In the genomic region with DNA sequence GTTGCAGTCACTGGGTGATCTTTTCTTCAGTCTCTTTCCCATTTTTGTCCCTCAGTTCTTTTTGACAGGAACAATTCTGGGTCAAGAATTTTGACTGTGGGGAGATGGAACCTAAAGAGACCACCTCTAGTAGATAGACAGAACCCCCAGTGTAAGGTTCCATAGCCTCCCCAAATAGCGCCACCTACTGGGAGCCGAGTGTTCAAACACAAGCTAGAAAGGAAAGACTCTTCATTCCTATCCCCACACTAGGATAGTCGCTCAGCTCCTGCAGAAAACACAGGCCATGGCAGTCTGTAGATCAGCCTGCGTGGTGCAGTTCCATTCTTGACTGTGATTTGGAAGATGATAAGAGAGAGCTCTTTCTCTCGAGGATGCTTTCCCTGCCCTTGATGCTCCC, we compare ENCODE assay signal across 12 mouse cellular contexts.
DNase-seq lines count a peak whose midpoint lies in the region; ATAC-seq and TF ChIP-seq lines count a peak whose summit lies in the region.
"Had no signal": no experiment of that assay in that cellular context is flagged by ENCODE, and none has a peak within 500 bp of the region (broad histone marks: within the 10 kb centered on the region; RNA-seq: fewer than 3 reads in every experiment).

No protein-coding gene starts in this region.

- H3K27me3 ChIP-seq in liver, adult 2 months (ENCODE audit: control insufficient read depth, insufficient read depth, low read length), result no peaks in the 10 kb centered on the region
- H3K27me3 ChIP-seq in liver, embryonic 12.5 days (replicated peaks), result no peaks in the 10 kb centered on the region
- H3K27me3 ChIP-seq: limb, embryonic 13.5 days had no signal

- 65% methylated on average over 5 of the region's 5 CpGs for WGBS in liver, adult 2 months
- 34% methylated on average over 5 of the region's 5 CpGs for whole genome bisulfite sequencing in liver, embryonic 12.5 days (ENCODE audit: insufficient replicate concordance)

- TF ChIP-seq POLR2A in liver, adult 2 months (IDR thresholded peaks at IDR 0.05; ENCODE audit: extremely low read depth, insufficient read depth, low read length), result no peak

- no peaks in the 10 kb centered on the region for H3K9me3 ChIP-seq in liver, embryonic 12.5 days (replicated peaks)
- H3K9me3 ChIP-seq: limb, embryonic 13.5 days had no signal

- no peaks in the 10 kb centered on the region for H3K36me3 ChIP-seq in liver, adult 2 months (ENCODE audit: control insufficient read depth, insufficient read depth, low read length)
- no peaks in the 10 kb centered on the region for H3K36me3 ChIP-seq in liver, embryonic 12.5 days
- H3K36me3 ChIP-seq: limb, embryonic 13.5 days had no signal

- no peak overlapping the region for H3K4me2 ChIP-seq in liver, embryonic 12.5 days
- H3K4me2 ChIP-seq: limb, embryonic 13.5 days had no signal

- no peak overlapping the region for H3K4me3 ChIP-seq in liver, adult 2 months (ENCODE audit: insufficient read depth, low read depth, low read length)
- no peak overlapping the region for H3K4me3 ChIP-seq in liver, embryonic 12.5 days
- H3K4me3 ChIP-seq: limb, embryonic 13.5 days; myocyte had no signal

- H3K79me2 ChIP-seq in liver, adult 2 months (ENCODE audit: control insufficient read depth, insufficient read depth, low read length), result no peaks in the 10 kb centered on the region

- peak; percentile 51 for DNase-seq in embryo, embryonic 10.5 days (ENCODE audit: low spot score)
- DNase-seq in embryo, embryonic 11 days, result no peak
- no peak for DNase-seq in liver, adult 2 months (ENCODE audit: extremely low read depth, low read depth, low spot score)
- peak; percentile 43 for DNase-seq in NIH3T3 (ENCODE audit: low read depth)
- no peak for DNase-seq in urinary bladder, postnatal 14 days (ENCODE audit: low spot score)
- DNase-seq in layer of hippocampus, postnatal 36 days, result no peak
- DNase-seq: gastrocnemius, postnatal 14 days had no signal

- no peak overlapping the region for H3K27ac ChIP-seq in liver, adult 2 months (replicated peaks; ENCODE audit: insufficient read depth, low read depth, low read length)
- H3K27ac ChIP-seq in liver, embryonic 12.5 days, result no peak overlapping the region
- H3K27ac ChIP-seq: limb, embryonic 13.5 days had no signal

- ATAC-seq in liver, embryonic 12.5 days, result no peak
- 0 out of 2 replicates have a peak, but pooled peaks have one; percentile 34 for ATAC-seq in megakaryocyte-erythroid progenitor cell, adult 5-6 weeks (replicated peaks; ENCODE audit: low FRiP score, low TSS enrichment, poor library complexity, severe bottlenecking)
- ATAC-seq: hindbrain, embryonic 16.5 days had no signal

- H3K9ac ChIP-seq in liver, adult 2 months (ENCODE audit: low read depth, low read length), result no peak overlapping the region
- no peak overlapping the region for H3K9ac ChIP-seq in liver, embryonic 12.5 days
- H3K9ac ChIP-seq: limb, embryonic 13.5 days had no signal

- H3K4me1 ChIP-seq in liver, adult 2 months (ENCODE audit: control insufficient read depth, insufficient read depth, low read length), result no peaks in the 10 kb centered on the region
- H3K4me1 ChIP-seq in liver, embryonic 12.5 days, result no peaks in the 10 kb centered on the region

- peak; percentile 15; the same call in 1 of the 2 replicates for TF ChIP-seq CTCF in liver, adult 2 months (IDR thresholded peaks at IDR 0.05; ENCODE audit: low read depth, low read length)

Comparison
In these comparisons a context has a peak if more than half of its experiments do, and no peak if none do; other contexts are left out.
1. DNase-seq: peak in embryo, embryonic 10.5 days (single experiment) and NIH3T3 (single experiment); none in embryo, embryonic 11 days (single experiment), liver, adult 2 months (single experiment), urinary bladder, postnatal 14 days (single experiment) and layer of hippocampus, postnatal 36 days (0 of 2).